Mouse (Mus musculus) urinary bladder, postnatal 36 days (tissue): Measurements from ENCODE around the gene Ercc8.

Experiments used
- DNase-seq, 2 experiments: peaks; one replicate each; pipeline ENCODE4 v3.0.0; 2022; ENCODE audit warnings: low spot score in 2 of 2, mixed read lengths in 1 of 2

The Ercc8 gene

DNA sequence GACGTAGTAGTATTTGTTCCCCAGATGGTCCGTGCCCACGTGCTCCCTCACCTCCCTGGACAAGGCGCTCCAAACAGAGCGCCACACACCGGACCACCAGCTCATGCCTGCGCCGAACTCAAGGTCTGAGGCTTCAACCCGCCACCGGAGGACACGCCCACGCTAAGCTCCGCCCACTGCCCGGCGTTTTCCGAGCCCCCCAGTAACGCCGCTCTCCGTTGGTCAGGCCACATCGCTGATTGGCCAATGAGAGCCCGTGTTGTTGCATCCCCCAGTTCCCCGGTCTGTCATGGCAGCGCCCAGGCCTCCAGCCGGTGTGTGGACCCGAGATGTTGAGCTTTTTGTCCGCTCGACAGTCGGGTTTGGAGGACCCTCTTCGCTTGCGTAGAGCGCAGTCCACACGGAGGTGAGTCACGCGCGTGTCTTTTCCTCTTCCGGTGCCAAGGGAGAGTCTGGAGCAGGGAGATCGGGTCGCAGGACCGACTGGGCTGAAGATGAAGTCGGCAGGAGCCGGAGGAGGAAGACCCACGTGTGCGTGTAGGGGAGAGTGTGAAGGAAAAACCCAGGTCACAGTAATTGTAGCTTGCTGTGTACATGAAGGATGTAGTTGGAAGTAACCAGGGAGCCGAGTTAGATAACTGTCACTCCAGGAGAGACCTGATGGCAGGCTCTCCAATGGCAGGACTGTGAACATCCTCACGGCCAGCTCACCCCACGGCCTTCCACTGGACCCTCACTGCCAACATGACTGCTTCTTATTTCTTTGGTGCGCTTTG lies at the start of gene Ercc8, which contains the start of gene Ndufaf2:
Gene Ercc8 (plus strand): TSS at position 267 of the 776 bp plus-strand sequence.
Gene Ndufaf2 (minus strand): TSS at position 159 of the 776 bp plus-strand sequence.
- peak; percentile 92 to 95 for DNase-seq

DNA sequence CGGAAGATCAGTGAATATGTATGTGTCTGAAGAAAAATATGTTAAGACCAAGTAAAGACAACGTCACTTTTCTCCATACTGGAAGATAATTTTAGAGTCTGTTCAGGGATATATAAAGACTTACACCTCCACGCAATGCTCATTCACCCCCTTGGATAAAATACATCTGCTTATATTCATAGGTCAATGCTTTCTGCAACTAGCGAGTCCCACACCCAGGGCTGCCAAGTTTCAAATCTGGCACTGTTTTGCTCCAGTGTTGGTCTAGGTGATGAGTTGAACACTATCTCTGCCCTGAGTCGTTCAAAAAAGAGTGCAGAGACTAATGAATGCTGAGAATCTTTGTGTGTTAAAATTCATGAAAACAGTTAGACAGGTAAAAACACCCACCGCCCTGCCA lies 47.6 kb upstream of the Ercc8 start:
- no peak for DNase-seq

DNA sequence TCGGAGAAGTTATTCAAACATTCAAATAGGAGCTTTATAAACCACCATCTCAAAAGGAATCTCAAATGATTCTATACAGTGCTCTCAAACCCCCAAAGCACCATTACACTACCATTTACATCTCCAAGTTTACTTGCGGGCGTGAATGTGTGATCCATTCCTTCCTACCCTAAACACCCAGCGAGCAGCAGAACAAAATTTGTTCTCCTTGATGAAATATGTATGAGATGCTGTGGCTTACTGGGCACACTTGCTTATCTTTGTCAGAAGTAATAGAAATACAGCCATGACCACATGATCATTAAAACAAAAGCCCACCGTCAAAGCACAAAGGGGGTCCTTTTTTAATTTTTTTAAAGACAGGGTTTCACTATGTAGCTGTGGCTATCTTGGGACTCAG lies 45.0 kb upstream of the Ercc8 start:
- no peak for DNase-seq

DNA sequence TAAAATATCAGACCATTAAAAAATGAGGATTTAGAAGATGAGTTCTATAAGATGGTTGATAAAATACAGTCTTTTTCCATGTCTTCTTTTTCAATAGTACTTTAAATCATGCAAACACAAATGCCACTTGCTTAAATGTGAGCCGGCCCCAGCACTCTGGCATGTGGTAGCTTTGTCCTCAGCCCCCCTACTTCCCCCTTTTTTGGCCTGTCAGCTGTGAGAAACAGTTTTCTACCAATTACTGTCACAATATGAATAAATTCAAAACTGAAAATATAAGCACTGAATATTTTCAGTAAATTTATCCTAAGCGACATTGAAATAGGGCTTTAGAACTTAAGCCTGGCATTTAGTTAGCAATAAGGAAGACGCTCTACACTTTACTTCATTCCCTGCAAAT lies 44.3 kb upstream of the Ercc8 start:
- DNase-seq, result no peak

DNA sequence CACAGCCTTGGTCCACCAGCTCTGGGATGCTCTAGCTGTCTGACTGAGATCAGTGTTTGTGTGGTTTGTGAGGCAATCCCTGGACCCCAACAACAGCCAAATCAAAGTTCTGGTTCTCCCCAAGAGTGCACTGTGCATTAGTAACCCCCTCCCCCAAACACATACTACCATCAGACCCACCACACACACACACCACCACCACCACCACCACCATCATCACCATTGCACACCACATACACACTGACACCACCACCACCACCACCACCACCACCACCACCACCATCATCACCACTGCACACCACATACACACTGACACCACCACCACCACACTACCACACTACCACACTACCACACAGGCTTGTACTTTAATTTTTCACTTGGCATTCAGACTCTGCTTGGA lies 40.9 kb upstream of the Ercc8 start:
- DNase-seq, result no peak

DNA sequence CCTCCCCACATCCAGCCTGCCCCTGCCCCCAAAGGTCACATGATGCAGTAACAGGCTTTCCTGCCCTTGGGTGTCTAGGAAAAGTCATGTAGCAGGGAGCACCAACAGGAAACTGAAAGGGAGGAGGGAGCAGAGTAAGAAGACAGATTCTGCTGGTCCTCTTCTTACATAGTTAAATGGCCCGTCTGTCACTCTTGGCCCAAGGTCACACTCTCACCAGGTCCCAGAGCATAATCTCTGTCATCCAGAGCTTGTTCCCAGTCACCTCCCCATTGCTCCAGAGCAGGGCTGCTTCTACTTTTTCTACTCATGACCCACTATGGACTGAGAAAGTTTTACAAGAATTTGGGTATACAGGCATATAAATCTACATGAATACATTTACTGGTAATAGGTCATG lies 40.3 kb upstream of the Ercc8 start:
- no peak for DNase-seq

DNA sequence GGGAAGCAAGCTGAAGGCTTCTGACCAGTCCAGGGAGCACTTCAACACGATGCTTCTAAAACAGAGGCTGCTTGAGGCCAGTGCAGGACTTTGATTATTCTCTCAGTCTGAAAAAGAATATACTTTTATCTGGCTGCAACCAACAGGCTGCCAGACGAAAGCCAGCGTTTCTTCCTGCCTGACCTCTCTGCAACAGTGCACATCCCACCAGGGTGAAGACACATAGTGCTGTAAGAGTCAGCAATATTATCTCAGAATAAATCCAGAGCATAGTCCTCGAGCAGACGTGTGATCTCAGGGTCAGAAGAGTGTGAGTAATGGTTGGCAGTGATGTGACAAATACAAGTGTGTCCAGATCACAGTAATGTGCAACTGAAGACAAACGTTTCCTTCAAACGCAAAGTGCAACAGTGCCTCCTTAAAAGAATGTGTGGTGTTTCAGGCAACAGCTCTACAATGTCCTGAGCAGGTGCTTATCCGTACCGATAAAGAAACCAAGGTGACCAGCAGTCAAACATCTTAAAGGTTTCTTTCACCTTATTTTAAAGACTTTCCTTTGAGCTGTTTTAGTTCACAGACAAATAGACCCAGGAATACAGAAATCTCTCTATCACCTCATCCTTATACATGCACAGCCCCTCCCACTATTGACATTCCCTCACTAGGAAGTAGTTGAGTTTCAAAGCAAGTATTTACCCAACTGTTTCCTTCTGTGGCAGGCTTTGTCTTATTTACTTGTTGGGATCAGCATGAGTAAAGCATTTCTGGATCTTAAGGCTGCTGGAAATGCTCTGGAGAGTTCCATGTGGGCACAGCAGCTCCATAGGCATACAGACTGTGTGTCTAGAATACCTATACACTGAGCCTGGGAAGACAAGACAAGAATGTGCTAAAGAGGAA lies 38.9 kb upstream of the Ercc8 start:
- no peak for DNase-seq

DNA sequence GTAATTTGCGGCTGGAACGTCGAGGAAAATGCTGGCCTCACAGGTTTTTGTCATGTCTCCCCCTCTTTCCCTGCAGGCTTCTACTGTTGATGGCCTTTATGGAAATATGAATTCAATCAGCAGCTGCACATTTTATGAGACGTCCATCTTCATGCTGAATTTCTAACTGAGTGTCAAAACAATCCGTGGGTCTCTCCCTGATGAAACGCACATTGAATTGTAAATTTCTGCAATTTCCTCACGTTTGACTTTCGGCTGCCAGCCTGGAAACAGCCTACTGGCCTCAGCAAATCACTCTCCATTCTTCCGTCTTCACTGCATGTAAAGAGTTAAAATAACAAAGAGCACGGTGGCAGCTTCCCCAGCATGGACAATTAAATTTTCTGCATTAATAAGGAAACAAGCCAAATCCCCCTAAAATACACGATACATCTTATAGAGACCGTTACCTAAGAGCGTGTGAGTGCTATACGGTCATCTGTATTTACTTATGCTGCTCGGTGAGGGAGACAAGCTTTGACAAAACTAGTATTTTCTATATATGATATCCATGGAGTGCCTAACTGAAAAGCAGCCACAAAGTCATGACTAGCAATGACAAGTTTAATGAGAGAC lies 35.3 kb upstream of the Ercc8 start:
- no peak for DNase-seq

DNA sequence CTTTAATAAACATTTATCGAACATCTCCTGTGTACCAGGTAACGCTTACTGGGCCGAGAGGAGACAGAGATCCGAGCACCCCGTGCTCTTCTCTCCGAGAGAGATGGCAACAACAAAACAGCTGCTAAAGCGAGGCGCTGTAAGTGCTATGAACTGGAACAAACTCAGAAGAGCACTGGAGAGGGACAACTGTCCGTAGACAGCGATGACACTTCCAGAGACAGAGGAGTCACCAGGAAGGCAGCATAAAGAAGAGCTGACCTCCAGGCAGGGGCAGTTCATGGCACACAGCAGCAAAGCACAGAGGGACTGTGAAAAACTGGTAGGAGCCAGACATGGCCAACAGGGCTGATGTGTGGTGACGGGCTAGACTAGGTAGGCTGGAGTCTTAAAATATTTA lies 34.4 kb upstream of the Ercc8 start:
- no peak for DNase-seq

DNA sequence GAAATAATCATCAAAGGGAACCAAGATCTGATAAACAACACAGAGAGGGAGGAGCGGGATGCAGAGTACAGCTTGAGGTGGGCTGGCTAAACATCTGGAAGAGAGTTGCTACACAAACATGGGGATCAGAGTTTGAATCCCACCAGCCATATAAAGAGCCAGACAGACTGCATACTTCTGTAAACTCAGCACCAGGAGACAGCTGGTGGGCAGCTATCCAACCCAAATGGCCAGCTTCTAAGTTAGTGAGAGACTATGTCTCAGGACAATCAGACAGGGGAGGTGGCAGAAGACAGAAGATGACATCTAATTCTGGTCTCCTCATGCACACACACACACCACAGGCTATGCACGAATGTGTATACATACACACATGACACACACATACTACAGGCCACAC lies 32.3 kb upstream of the Ercc8 start:
- DNase-seq, result no peak

DNA sequence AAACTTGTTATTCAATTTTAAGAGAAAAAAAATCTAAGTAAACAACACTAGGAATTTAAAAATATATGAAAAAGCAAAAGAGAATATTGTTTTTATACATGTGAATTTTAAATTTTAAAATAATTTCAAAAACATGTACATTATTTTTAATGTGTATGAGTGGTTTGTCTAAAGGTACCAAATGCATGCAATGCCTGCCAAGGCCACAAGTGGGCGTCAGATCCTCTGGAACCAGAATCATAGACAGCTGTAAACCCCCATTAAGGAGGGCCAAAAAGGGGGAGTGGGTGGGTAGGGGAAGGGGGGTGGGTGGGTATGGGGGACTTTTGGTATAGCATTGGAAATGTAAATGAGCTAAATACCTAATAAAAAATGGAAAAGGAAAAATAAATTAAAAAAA lies 31.4 kb upstream of the Ercc8 start:
- peak in 1 of 2 experiments; percentile 16 for DNase-seq

DNA sequence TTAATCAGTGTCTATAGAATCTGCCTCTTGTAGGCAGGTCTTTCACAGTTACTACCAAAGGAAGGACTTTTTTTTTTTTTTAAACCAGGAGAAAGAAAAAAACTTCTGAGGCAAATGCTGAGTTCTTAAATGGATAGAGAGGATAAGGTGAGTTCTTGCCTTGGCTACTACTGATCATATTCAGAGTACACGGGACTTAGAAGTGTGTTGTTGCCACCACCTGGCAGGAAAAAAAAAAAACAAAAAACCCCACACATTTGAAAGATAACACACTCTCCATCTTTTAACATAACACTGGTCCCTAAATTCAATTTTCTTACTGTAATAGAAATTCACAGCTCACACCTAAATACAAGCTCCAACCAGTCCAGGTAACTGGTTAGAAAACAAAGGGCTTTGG lies 30.6 kb upstream of the Ercc8 start:
- DNase-seq, result no peak

DNA sequence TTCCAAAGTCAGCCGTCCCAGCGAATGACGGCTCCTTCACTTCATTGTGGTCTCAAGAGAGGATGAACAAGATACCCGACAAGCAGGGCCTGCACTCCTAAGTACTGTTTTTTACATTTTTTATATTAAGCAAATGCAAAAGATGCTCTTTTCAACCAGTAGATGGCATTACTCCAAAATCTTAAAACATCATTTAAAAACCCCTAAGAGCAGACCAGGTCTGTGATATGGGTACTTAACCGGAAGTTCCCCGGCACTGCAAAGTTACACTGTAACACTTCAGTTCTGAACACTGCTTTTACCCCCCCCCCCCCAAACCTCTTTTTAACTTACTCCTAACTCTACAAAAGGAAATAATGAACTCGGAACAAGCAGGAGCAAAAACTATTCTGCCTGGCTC lies 29.5 kb upstream of the Ercc8 start:
- DNase-seq, result no peak

DNA sequence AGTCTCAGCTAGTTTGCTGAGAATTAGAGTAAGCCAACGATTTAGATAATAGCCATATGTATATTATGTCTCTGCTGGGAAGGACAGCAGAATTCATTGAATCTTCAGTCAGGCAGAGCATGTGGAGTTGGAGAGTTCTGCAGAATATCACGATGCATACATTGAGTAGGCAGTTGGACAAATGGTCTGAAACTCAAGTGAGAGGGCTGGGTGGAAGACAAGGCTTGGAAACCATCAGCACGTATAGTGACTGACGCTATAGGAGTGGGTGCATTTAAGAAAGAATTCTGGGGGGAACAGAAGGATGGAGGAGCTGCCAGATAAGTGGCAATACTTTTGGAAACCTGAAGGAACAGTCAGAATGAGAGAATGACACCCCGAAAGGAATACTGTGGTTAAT lies 27.8 kb upstream of the Ercc8 start:
- no peak for DNase-seq

DNA sequence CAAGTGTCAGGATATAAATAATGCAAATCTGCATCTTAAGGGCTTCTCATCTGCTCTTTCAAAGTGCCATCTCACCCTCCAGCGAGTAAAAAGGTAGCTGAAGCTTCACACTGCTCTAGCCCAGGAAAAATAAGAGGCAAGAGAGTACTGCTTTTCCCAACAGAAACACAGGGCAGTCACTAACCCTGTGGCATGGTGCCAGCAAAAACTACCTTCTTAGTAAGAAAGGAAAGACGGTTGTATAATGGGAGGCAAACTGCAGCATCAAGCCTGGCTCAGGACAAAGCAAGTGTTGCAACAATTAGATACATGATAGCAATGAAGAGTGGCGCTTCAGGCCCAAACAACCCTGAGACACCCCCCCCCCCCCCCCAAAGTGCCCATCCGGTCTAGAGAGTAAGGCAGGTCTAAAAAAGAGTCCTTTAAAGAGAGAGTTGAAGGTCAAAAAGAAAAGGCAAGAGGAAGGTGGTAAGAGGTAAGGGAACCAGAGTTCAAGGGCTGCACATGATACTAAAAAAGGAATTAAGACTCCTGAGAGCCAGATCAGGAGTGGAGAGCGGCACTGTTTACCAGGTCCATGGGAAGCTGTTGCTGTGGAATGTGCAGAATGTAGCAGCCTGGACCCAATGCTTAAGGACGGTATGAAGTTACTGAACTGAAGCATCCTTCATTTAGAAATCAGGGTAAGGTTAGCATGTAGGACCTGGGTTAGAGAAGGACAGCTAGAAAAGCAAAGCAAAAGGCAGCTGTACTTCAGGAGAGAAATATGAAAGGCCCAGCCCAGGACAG lies 26.3 kb upstream of the Ercc8 start:
- DNase-seq, result no peak

DNA sequence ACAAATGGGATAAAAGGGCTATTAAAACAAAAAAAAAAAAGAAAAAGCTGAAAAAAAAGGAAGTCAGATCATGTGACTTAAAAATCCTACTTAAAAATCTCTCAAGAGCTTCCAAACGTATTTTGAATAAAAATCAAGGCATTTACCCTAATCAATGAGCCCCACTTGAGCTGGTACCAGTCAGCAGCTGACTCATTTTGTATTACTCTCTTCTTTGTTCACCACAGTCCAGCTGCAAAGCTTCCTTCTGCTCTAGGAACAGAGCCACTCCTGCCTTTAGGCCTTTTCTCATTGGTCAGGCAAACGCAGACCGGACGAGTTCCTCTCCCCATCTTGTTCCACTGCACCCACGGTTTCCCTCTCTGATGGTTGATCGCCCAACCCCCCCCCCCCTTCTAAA lies 22.9 kb upstream of the Ercc8 start:
- no peak for DNase-seq

DNA sequence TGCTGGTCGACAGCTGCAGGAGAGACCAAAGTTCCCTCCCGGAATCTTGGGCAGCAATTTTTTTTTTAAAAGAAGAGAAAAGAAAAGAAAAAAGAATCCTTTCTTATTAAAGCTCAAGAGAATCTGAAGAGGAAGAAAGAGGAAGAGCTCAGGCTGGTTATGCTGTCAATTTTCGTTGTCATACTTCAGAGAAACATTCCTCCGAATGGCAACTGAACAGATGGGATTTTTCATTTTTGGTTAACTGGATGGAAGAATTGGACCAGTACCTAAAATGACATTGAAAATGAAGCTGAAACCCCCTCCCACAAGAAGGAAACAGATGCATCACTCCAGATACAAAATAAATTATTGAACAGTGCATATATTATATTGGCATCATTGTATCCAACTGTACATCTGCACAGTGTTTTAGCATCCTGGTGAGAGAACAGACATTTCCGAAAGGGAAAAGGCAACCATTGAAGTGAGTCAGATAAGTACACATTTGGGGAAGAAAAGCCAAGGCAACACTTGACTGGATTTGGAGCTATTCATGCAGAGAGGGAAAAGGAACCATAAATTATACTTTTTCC lies 20.0 kb upstream of the Ercc8 start:
- DNase-seq, result no peak

DNA sequence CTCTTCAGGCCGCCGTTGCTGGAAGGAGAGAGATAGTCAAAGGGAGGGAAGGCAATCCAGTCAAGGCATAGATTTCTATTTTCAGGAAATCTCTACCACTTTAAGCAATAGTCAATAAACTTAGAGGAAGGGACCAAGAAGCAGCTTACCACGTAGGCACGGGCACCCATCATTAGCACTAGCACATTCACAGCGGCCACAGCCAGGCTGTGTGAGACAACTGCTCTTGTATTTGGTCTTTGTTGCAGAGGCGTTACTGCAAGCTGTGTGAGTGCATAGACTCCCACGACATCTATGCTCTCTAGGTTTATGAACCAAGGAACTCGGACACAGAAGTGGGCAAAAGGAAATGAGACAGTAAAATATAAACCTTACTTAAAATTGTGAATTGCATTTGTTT lies 14.4 kb upstream of the Ercc8 start:
- DNase-seq, result no peak

DNA sequence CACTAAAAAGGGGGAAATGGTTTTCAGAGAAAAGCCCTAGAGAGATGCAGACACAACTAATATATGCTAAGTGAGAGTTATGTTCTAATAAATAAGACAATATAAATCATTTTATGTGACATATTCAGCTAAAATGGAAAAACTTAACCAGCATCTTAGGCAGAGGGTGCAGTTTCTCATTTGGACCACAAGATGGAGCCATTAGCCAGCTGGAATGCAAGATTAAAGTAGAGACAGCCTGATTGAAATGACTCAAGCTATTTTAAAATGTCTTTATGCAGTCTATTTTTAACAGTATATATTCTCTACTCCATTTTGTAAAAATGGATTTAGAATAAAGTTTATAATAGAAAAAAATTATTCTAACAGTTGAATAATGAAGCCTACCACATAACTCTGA lies 6.7 kb upstream of the Ercc8 start:
- DNase-seq, result no peak

DNA sequence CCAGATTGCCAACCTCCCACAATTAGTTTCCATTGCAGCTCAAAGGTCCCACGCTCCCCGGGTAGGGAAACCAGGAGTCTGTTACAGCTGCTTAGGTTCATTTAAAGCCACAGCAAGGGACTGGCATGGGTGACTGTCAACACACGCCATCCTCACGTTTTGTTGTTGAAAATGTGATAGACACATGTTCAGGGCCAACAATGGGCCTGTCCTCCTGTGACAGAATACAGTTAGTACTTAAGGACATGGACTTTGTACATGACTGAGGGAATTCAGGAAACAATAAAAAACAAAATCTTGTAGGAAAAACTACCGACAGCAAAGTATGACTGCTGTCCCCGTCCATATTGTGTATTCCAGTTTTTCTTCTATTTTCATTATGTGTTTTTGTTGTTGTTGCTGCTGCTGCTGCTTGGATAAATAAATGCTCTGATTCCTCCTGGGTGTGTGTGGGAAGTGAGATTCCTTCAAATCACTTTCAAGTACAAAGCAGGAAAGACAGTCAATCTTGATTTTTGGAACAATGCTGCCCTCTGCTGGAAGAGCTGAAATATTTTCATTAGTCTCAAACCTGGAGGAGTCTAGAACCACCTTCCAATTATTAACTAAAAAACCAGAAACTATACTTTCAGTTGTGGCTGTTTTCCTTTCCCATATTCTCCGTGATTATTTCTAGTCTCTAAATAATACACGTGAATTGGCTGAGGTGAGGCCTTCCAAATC lies 5.7 kb upstream of the Ercc8 start:
- DNase-seq, result peak in 1 of 2 experiments; percentile 25

DNA sequence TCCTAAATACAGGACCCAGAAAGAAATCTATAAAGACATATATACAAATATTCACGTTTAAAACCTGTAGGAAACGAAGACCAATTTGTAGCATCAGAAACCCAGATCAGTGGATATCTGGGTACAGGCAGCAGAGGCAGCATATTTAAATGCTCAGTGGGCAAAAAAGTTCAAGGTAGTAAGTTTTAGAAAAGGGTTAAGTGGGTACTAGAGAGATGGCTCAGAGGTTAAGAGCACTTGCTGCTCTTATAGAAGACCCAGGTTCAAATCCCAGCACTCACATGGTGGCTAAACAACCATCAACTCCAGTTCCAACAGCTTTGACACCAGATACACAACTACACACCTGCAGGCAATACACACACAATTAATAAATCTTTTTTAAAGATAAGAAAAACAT lies 1.4 kb upstream of the Ercc8 start:
- no peak for DNase-seq
